Mouse (Mus musculus) liver, postnatal 0 days (tissue): ENCODE data around the gene Palld.

Source experiments
- CTCF ChIP-seq: sonication (generic); IDR thresholded peaks from 2 replicates; pipeline ENCODE4 v1.5.1; 2016; ENCODE audit warnings: antibody characterized with exemption, low read depth
- EP300 ChIP-seq: IDR thresholded peaks from 2 replicates; pipeline ENCODE4 v1.6.1; 2016; ENCODE audit warnings: antibody characterized with exemption, low read depth, mild to moderate bottlenecking

DNA sequence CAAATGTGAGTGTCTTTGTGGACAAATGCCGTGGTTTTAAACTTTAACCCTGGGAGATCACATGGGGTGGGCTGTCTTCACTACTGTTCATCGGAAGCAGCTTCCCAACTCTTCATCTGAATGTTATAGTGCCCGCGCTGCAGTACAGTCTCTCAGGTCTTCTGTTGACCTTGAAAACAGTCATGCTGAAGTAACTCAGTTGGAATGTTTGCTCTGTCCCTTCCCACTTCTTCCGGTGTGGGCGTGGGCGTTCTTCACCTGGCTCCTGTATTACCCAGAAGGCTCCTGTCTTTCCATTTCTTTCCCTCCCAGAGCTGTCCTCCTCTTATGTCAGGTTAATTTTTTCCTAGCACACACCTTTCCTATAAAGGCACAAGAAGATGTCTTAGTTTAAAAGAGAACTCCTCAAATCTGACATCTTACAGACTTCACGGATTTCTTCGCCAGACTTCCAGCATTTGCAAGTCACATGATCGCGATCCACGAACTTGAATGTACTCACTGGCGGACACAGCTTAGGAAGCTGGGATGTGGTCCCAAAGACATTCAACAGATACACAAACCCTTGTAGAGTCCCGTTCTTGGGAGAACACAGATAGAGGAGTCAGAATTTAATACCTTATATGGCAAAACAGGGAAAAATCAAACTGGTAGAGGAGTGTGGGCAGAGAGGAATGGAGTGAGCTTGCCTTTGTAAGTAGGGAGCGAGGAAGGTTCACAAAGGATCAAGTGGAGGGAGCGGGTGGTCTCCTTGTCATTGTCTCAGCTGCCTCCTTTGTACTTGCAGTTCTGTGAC lies 189.1 kb downstream of the Palld start:
- TF ChIP-seq CTCF: no peak
- no peak for TF ChIP-seq EP300
